Mouse (Mus musculus) forebrain, embryonic 10.5 days (tissue): ENCODE measurements around the gene Sfswap. TPM values are rescaled to one million over a fixed set of nuclear protein-coding genes. Genes with fewer than 3 reads are reported as not detected.

Source experiments
- DNase-seq: peaks from one replicate; pipeline ENCODE4 v3.0.0-alpha.2; 2017; ENCODE audit warnings: low spot score; ENCODE audit errors: extremely low spot score
- H3K27ac ChIP-seq: fragments of 300-500 bp; sonication (generic); 2 replicates; pipeline ENCODE4 v1.5.1; 2016; ENCODE audit warnings: mild to moderate bottlenecking
- H3K27me3 ChIP-seq: fragments of 300-500 bp; sonication (generic); 2 replicates; pipeline ENCODE4 v1.6.1; 2016; ENCODE audit warnings: mild to moderate bottlenecking; ENCODE audit not compliant: poor library complexity, severe bottlenecking
- H3K36me3 ChIP-seq: fragments of 300-500 bp; sonication (generic); replicated peaks from 2 replicates; pipeline ENCODE4 v1.6.1; 2016; ENCODE audit warnings: mild to moderate bottlenecking, moderate library complexity
- H3K4me1 ChIP-seq: fragments of 300-500 bp; sonication (generic); 2 replicates; pipeline ENCODE4 v1.6.1; 2016
- H3K4me3 ChIP-seq: fragments of 300-500 bp; sonication (generic); 2 replicates; pipeline ENCODE4 v1.5.1; 2016; ENCODE audit warnings: mild to moderate bottlenecking, moderate library complexity
- H3K9me3 ChIP-seq: fragments of 300-500 bp; sonication (generic); 2 replicates; pipeline ENCODE4 v1.6.1; 2016; ENCODE audit warnings: mild to moderate bottlenecking, moderate library complexity
- WGBS: fragments of 180-500 bp; shearing (Covaris S2); methylation state at CpG from one replicate; pipeline ENCODE4 v1.1.7; 2016; 5-methylcytosine and 5-hydroxymethylcytosine counted together
- polyA plus RNA-seq: library from polyadenylated mRNA; unstranded; fragments of >200 nt; fragmentation: Nextera tagmentation; extraction: Ambion mirVana; gene quantifications from 2 replicates; pipeline ENCODE4 v1.2.1, GENCODE M21; 2016

The Sfswap gene
- polyA plus RNA-seq, 1 experiment from 2014 or later, result 43.3 TPM

- no peak for DNase-seq
- no peaks in the 10 kb centered on the region for H3K36me3 ChIP-seq
- no peaks in the 10 kb centered on the region for H3K9me3 ChIP-seq
- peaks cover 23% of the 10 kb centered on the region for H3K4me1 ChIP-seq
- H3K27me3 ChIP-seq, result peaks cover 50% of the 10 kb centered on the region
- WGBS, result 88% methylated on average over 9 of the region's 9 CpGs
- no peak overlapping the region for H3K27ac ChIP-seq
- H3K4me3 ChIP-seq, result no peak overlapping the region
Measured at GRCm38 (mm10) chr5:129580572-129580971, 79.6 kb downstream of the Sfswap start.

GRCm38 (mm10) chr5:129581015-129581414, 80.0 kb downstream of the Sfswap start:
- no peak for DNase-seq
- no peak overlapping the region for H3K4me3 ChIP-seq
- peaks cover 28% of the 10 kb centered on the region for H3K4me1 ChIP-seq
- no peaks in the 10 kb centered on the region for H3K9me3 ChIP-seq
- H3K27me3 ChIP-seq, result peaks cover 55% of the 10 kb centered on the region
- 83% methylated on average over 7 of the region's 7 CpGs for WGBS
- H3K27ac ChIP-seq, result no peak overlapping the region
- H3K36me3 ChIP-seq, result no peaks in the 10 kb centered on the region

GRCm38 (mm10) chr5:129583331-129583730, 82.3 kb downstream of the Sfswap start:
- peak overlapping the region; percentile 85 for H3K27ac ChIP-seq
- no peak for DNase-seq
- peaks cover 40% of the 10 kb centered on the region for H3K4me1 ChIP-seq
- WGBS, result 6% methylated on average over 12 of the region's 12 CpGs
- no peaks in the 10 kb centered on the region for H3K36me3 ChIP-seq
- H3K4me3 ChIP-seq, result peak overlapping the region; percentile 84
- no peaks in the 10 kb centered on the region for H3K9me3 ChIP-seq
- H3K27me3 ChIP-seq, result peaks cover 71% of the 10 kb centered on the region

GRCm38 (mm10) chr5:129583761-129584582, 83.0 kb downstream of the Sfswap start, which contains the start of gene Mmp17:
Gene Mmp17 (plus strand): TSS chr5:129584169.
- Histone ChIP-seq H3K27ac (peak within 1 kb of the TSS; percentile 85), H3K27me3 (peaks cover 77% of the 10 kb centered on the region), H3K4me3 (peak within 1 kb of the TSS; percentile 84), H3K36me3 (no peaks in the 10 kb centered on the region), H3K4me1 (peaks cover 40% of the 10 kb centered on the region), H3K9me3 (no peaks in the 10 kb centered on the region)
- DNase-seq, result peak; percentile 85
- under 1% methylated on average over 80 of the region's 80 CpGs for WGBS

GRCm38 (mm10) chr5:129584583-129585541, 83.8 kb downstream of the Sfswap start:
- Histone ChIP-seq H3K27ac (peak overlapping the region; percentile 85), H3K4me1 (peaks cover 40% of the 10 kb centered on the region), H3K9me3 (no peaks in the 10 kb centered on the region), H3K36me3 (no peaks in the 10 kb centered on the region), H3K4me3 (peak overlapping the region; percentile 84), H3K27me3 (peaks cover 77% of the 10 kb centered on the region)
- under 1% methylated on average over 76 of the region's 76 CpGs for WGBS
- peak; percentile 52 for DNase-seq

GRCm38 (mm10) chr5:129586016-129586415, 85.0 kb downstream of the Sfswap start:
- H3K9me3 ChIP-seq, result no peaks in the 10 kb centered on the region
- peak; percentile 94 for DNase-seq
- peak overlapping the region; percentile 84 for H3K4me3 ChIP-seq
- peak overlapping the region; percentile 79 for H3K27ac ChIP-seq
- H3K27me3 ChIP-seq, result peaks cover 68% of the 10 kb centered on the region
- WGBS, result under 1% methylated on average over 17 of the region's 17 CpGs
- H3K36me3 ChIP-seq, result no peaks in the 10 kb centered on the region
- H3K4me1 ChIP-seq, result peaks cover 46% of the 10 kb centered on the region

- peaks cover 63% of the 10 kb centered on the region for H3K27me3 ChIP-seq
- peak overlapping the region; percentile 79 for H3K27ac ChIP-seq
- WGBS, result 47% methylated on average over 13 of the region's 13 CpGs
Measured at GRCm38 (mm10) chr5:129586471-129586870, 85.5 kb downstream of the Sfswap start.

GRCm38 (mm10) chr5:129590915-129591314, 89.9 kb downstream of the Sfswap start:
- H3K4me3 ChIP-seq, result no peak overlapping the region
- H3K9me3 ChIP-seq, result no peaks in the 10 kb centered on the region
- H3K36me3 ChIP-seq, result peaks cover 9% of the 10 kb centered on the region
- H3K4me1 ChIP-seq, result peaks cover 39% of the 10 kb centered on the region
- peaks cover 23% of the 10 kb centered on the region for H3K27me3 ChIP-seq
- H3K27ac ChIP-seq, result no peak overlapping the region
- WGBS, result 13% methylated on average over 11 of the region's 11 CpGs
- DNase-seq, result peak; percentile 24

More at GRCm38 (mm10) chr5:129586471-129586870, 85.5 kb downstream of the Sfswap start:
- Histone ChIP-seq H3K4me3 (peak overlapping the region; percentile 84), H3K9me3 (no peaks in the 10 kb centered on the region), H3K36me3 (no peaks in the 10 kb centered on the region), H3K4me1 (peaks cover 50% of the 10 kb centered on the region)
- DNase-seq, result no peak

GRCm38 (mm10) chr5:129594116-129595114, 93.4 kb downstream of the Sfswap start:
- peak; percentile 84 for DNase-seq
- 45% methylated on average over 19 of the region's 19 CpGs for WGBS
- H3K9me3 ChIP-seq, result peaks cover 6% of the 10 kb centered on the region; the same call in 1 of the 2 replicates
- no peak overlapping the region for H3K4me3 ChIP-seq
- H3K27me3 ChIP-seq, result no peaks in the 10 kb centered on the region; the same call in 1 of the 2 replicates
- H3K36me3 ChIP-seq, result peaks cover 34% of the 10 kb centered on the region
- peaks cover 26% of the 10 kb centered on the region for H3K4me1 ChIP-seq
- 0 out of 2 replicates have a peak overlapping the region, but pooled peaks have one; percentile 30 for H3K27ac ChIP-seq

- Histone ChIP-seq H3K4me3 (peak overlapping the region; percentile 25), H3K36me3 (peaks cover 40% of the 10 kb centered on the region), H3K9me3 (peaks cover 6% of the 10 kb centered on the region; the same call in 1 of the 2 replicates), H3K27ac (no peak overlapping the region), H3K4me1 (no peaks in the 10 kb centered on the region), H3K27me3 (no peaks in the 10 kb centered on the region)
- peak; percentile 41 for DNase-seq
- WGBS, result 36% methylated on average over 16 of the region's 16 CpGs
Measured at GRCm38 (mm10) chr5:129602071-129602487, 101.1 kb downstream of the Sfswap start.

- no peaks in the 10 kb centered on the region for H3K27me3 ChIP-seq
- H3K9me3 ChIP-seq, result no peaks in the 10 kb centered on the region
- H3K4me3 ChIP-seq, result no peak overlapping the region
- no peak overlapping the region for H3K27ac ChIP-seq
- H3K4me1 ChIP-seq, result no peaks in the 10 kb centered on the region
- peaks cover 15% of the 10 kb centered on the region for H3K36me3 ChIP-seq
- DNase-seq, result no peak
- 91% methylated on average over 8 of the region's 8 CpGs for WGBS
Measured at GRCm38 (mm10) chr5:129607476-129607875, 106.5 kb downstream of the Sfswap start.
